Mouse (Mus musculus): ENCODE measurements at regions not wholly inside any gene's neighbourhood (a gene's known extent, or its start where the extent isn't known, plus 50 kb on each side); places are given as distances from the start of the nearest gene placed in this dataset.

- H3K9ac ChIP-seq (ENCODE audit: insufficient read depth, low read depth): no peak overlapping the region
- H3K4me2 ChIP-seq (ENCODE audit: insufficient read depth, low read depth, poor library complexity, severe bottlenecking): no peak overlapping the region
- H3K79me2 ChIP-seq (replicated peaks; ENCODE audit: control insufficient read depth, extremely low read depth, insufficient read depth, poor library complexity, severe bottlenecking): no peaks in the 10 kb centered on the region
- peaks cover 0 to 4% of the 10 kb centered on the region in 2 experiments; a peak in 1 of 4 replicates for H3K4me1 ChIP-seq (ENCODE audit: control insufficient read depth in 1 of 2, insufficient read depth in 2 of 2)
- no peak overlapping the region for H3K4me3 ChIP-seq (replicated peaks in 1 of 3; ENCODE audit: low read depth in 2 of 3, low read length in 2 of 3, poor library complexity in 1 of 3)
- H3K36me3 ChIP-seq (replicated peaks in 1 of 2; ENCODE audit: control insufficient read depth in 1 of 2, insufficient read depth in 1 of 2, low read length in 1 of 2): no peaks in the 10 kb centered on the region
- no peaks in the 10 kb centered on the region for H3K27me3 ChIP-seq (replicated peaks)
- 0 out of 2 replicates have a peak, but pooled peaks have one; percentile 4 for TF ChIP-seq EP300 (IDR thresholded peaks at IDR 0.05; ENCODE audit: low read length)
- TF ChIP-seq USF2 (conservative IDR thresholded peaks at IDR 0.05; ENCODE audit: low read depth, low read length): no peak
- TF ChIP-seq RCOR1 (conservative IDR thresholded peaks at IDR 0.05; ENCODE audit: low read depth, low read length): no peak
- no peak for TF ChIP-seq ZNF384 (IDR thresholded peaks at IDR 0.05; ENCODE audit: low read depth, low read length)
- TF ChIP-seq ZKSCAN1 (IDR thresholded peaks at IDR 0.05; ENCODE audit: borderline replicate concordance, low read depth, low read length): no peak
- TF ChIP-seq POLR2AphosphoS2 (IDR thresholded peaks at IDR 0.05; ENCODE audit: low read depth, low read length): no peak
- peak; percentile 92 for TF ChIP-seq MEF2A (IDR thresholded peaks at IDR 0.05; ENCODE audit: borderline replicate concordance, low read depth, low read length)
- TF ChIP-seq IRF4 (IDR thresholded peaks at IDR 0.05; ENCODE audit: low read depth, low read length): peak; percentile 39; the same call in 1 of the 2 replicates
- no peak overlapping the region for H3K27ac ChIP-seq (ENCODE audit: insufficient read depth, low read depth)
- in situ Hi-C loops (cut with MboI; ENCODE audit: low pct_ligation_motif_present, low pct_unique_long_range_greater_than_20kb, low sequenced_read_pairs) (no loop called here), dilution Hi-C loops (cut with MboI; ENCODE audit: extremely low pct_ligation_motif_present, extremely low pct_unique_long_range_greater_than_20kb, low sequenced_read_pairs) (no loop called here)
- H3K9me3 ChIP-seq (replicated peaks; ENCODE audit: low read length): no peaks in the 10 kb centered on the region
- DNase-seq (ENCODE audit: extremely low read depth): peak; percentile 34
Observed at GRCm38 (mm10) chr10:46723666-46724065, 1146.0 kb downstream of the Hace1 start.

GRCm38 (mm10) chr10:46730601-46731000 lies 1153.0 kb downstream of the Hace1 start:
- no peaks in the 10 kb centered on the region for H3K36me3 ChIP-seq (replicated peaks in 1 of 2; ENCODE audit: control insufficient read depth in 1 of 2, insufficient read depth in 1 of 2, low read length in 1 of 2)
- TF ChIP-seq ZKSCAN1 (IDR thresholded peaks at IDR 0.05; ENCODE audit: borderline replicate concordance, low read depth, low read length) (no peak), USF2 (conservative IDR thresholded peaks at IDR 0.05; ENCODE audit: low read depth, low read length) (no peak), RCOR1 (conservative IDR thresholded peaks at IDR 0.05; ENCODE audit: low read depth, low read length) (no peak), JUN (IDR thresholded peaks at IDR 0.05; ENCODE audit: insufficient read depth, low read depth, low read length) (no peak), POLR2AphosphoS2 (IDR thresholded peaks at IDR 0.05; ENCODE audit: low read depth, low read length) (no peak), TBP (conservative IDR thresholded peaks at IDR 0.05; ENCODE audit: low read depth, low read length) (no peak), PAX5 (IDR thresholded peaks at IDR 0.05; ENCODE audit: low read length) (no peak), MXI1 (IDR thresholded peaks at IDR 0.05; ENCODE audit: low read depth, low read length) (no peak), EP300 (IDR thresholded peaks at IDR 0.05; ENCODE audit: low read length) (no peak), NELFE (IDR thresholded peaks at IDR 0.05; ENCODE audit: low read depth, low read length) (no peak), MAFK (IDR thresholded peaks at IDR 0.05; ENCODE audit: insufficient replicate concordance, low read length) (no peak), MEF2A (IDR thresholded peaks at IDR 0.05; ENCODE audit: borderline replicate concordance, low read depth, low read length) (no peak), SMC3 (IDR thresholded peaks at IDR 0.05; ENCODE audit: low read depth, low read length) (no peak), HCFC1 (IDR thresholded peaks at IDR 0.05; ENCODE audit: low read depth, low read length) (no peak), SIN3A (IDR thresholded peaks at IDR 0.05; ENCODE audit: low read length) (no peak), E2F4 (IDR thresholded peaks at IDR 0.05; ENCODE audit: insufficient replicate concordance, low read depth, low read length) (no peak), NRF1 (IDR thresholded peaks at IDR 0.05; ENCODE audit: low read depth, low read length) (no peak), CHD1 (IDR thresholded peaks at IDR 0.05; ENCODE audit: low read depth, low read length) (no peak)
- dilution Hi-C loops (cut with MboI; ENCODE audit: extremely low pct_ligation_motif_present, extremely low pct_unique_long_range_greater_than_20kb, low sequenced_read_pairs): no loop called here
- H3K4me2 ChIP-seq (ENCODE audit: insufficient read depth, low read depth, poor library complexity, severe bottlenecking): no peak overlapping the region
- no peaks in the 10 kb centered on the region for H3K27me3 ChIP-seq (replicated peaks)
- in situ Hi-C loops (cut with MboI; ENCODE audit: low pct_ligation_motif_present, low pct_unique_long_range_greater_than_20kb, low sequenced_read_pairs): no loop called here
- H3K79me2 ChIP-seq (replicated peaks; ENCODE audit: control insufficient read depth, extremely low read depth, insufficient read depth, poor library complexity, severe bottlenecking): no peaks in the 10 kb centered on the region
- no peak overlapping the region for H3K4me3 ChIP-seq (replicated peaks in 1 of 3; ENCODE audit: low read depth in 2 of 3, low read length in 2 of 3, poor library complexity in 1 of 3)
- H3K4me1 ChIP-seq (ENCODE audit: control insufficient read depth in 1 of 2, insufficient read depth in 2 of 2): no peaks in the 10 kb centered on the region
- DNase-seq (ENCODE audit: extremely low read depth): no peak
- no peak overlapping the region for H3K27ac ChIP-seq (ENCODE audit: insufficient read depth, low read depth)
- no peak overlapping the region for H3K9ac ChIP-seq (ENCODE audit: insufficient read depth, low read depth)
- H3K9me3 ChIP-seq (replicated peaks; ENCODE audit: low read length): no peaks in the 10 kb centered on the region

Data from CH12.LX (cell line).